Mouse (Mus musculus) induced T-regulatory cell, adult 2 months (primary cell): ENCODE measurements at regions not wholly inside any gene's neighbourhood (a gene's known extent, or its start where the extent isn't known, plus 50 kb on each side); places are given as distances from the start of the nearest gene placed in this dataset.
"Not testable (repeated sequence)": the region's sequence is repeated elsewhere in the genome, so short reads cannot be mapped to it uniquely, and the experiment has no call there.

ENCODE experiments used
- DNase-seq: peaks from one replicate; pipeline ENCODE4 v3.0.0-alpha.2; 2012; ENCODE audit warnings: low read depth

DNA sequence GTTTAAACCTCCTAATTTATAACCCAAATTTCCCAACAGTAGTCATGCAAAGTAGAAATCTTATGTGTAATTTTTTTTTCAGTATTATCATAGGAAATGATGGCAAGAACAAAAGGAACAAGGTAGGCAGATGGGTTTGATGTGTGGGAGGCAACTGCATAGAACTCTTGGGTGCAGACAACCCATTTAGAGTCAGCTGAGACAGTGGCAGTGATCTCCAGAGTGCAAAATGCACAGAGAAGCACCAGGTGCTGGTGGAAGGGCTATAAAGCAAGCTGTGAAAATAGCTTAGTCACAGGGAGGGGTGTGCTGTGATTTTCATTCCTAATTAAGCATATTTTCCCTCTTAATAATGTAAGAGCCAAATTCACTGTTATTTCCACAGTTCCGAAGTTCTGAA lies 130.5 kb downstream of the Car2 start:
- no peak for DNase-seq

DNA sequence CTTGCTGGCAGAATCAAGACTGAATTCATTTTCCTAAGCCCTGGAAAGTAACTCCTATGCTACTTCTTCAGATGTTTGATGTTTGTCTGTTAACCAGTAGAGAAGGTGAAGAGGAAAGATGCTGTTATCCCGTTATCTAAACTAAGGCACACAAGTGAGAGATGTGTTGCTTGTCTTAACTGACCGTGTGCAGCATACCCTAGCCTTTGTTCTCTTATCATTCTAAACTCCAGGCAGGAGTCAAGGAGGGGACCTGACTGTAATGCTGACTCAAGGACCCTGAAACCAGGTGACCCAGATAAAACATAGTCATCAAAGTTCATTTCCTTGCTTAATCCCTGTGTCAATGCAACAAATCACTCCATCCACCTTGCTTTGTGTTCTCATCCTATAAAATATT lies 136.7 kb downstream of the Car2 start:
- no peak for DNase-seq

DNA sequence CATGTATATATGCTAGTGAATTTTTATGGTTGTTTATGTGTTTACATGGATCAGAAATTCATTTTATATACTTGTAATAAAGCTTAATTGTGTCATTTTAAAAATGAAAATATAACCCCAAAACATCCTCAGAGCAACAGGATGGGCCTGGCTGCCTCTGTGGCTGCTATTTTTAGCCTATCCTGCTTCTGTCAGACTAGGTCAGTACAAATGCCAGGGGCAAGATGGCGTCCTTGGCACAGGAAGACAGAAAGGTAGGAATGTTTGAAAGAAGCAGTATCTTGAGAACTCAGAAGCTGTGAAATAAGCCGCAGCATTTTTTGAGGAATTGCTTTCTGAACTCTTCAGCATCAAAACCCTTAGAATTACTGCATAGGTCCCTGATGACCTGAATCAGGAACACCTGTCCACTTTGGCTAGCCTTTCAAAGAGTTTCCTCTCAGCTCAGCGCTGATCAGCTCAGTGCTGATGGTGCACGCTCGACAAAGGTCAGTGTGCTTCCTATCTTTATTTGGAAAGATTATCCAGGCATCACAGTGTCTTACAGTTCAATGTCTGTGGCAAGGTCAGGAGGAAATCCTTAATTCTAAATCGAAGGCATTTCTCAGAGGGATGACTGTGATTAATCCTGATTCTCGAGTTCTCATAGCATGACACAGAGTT lies 154.9 kb downstream of the Car2 start:
- no peak for DNase-seq

DNA sequence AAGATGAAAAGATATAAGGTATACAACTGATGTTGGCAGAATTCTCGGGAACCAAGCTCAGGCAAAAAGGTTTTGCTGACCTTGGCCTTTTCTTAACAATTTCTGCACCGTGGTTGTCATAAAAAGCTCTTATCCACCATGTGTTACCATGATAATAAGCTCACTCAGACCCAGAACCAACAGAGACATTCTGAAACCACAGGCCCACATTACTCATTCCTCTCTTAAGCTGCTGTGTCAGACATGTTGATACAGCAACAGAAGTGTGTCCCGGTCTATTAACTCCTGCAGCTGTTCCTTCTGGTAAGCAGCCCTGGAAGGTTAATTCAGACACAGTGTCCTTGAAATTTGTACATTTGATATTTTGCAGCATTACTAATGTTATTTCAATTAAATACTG lies 167.9 kb downstream of the Car2 start:
- DNase-seq, result no peak

DNA sequence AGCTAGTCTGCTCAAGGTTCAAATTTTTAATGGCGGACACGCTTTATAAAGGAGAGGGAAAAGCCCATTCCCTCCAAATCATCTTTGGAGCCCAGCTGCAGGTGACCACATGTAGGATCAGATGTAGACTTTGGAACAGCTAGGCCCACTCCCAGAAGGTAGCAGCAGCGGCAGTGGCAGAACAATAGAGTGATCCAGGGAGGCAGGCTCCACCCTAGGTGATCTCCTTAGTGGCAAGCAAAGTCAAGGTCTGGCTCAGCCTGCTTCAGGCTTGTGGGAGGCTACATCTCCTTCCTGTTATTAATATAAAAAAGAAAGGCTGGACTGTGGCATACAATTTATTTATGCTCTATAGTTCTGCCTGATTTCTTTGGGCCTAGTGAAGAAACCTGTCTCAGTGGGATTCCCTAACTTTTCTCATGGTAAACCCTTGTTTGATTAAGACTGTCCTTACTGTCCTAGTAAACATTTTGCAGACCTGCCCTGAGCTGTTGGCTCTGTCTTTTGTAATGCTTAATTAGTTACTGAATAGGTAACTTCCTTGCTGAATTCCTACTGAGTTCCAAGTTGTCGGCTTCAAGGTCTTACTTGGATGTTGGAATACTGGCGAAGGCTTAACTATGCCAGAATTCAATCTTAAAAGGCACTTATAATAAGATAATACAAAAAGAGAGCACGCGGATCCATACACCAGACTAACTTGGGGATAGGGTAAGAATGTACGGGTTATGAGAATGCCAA lies 169.6 kb downstream of the Car2 start:
- DNase-seq, result not testable (repeated sequence)

DNA sequence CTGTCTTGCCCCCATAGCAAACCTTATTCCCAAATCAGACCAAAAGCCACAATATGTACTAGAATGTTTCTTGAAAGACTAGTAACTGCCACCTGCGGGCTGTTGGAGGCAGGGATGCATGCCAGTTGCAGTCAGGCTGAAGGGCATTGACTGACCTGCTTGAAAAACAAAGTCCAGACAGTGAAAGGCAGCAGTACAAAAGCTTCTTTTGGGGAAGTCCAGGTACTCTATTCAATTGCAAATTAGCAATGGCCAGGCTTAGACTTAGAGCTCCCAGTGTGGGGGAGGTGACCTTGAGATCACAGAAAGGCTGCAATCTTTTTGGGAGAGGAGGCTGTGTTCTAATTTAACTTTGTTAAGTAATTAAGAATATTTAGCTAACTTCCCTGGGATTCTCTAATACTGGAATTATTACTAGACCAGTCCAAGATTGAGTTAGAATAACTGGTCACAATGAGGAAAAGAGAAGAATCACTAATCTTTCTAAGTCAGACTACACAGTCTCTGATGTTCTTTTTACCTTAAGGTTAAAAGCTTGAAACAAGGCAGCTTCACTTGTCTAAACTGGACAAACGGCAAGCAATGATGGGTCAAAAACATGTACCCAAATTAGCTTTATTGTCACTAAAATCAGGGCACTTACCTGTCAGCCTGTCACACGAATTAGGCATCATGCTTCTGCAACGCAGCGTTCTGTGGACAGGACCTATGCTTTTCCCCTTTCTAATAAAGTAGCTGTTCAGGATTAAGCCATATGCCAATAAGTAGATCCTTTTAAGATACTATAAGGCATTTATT lies 170.9 kb downstream of the Car2 start:
- DNase-seq, result not testable (repeated sequence)

DNA sequence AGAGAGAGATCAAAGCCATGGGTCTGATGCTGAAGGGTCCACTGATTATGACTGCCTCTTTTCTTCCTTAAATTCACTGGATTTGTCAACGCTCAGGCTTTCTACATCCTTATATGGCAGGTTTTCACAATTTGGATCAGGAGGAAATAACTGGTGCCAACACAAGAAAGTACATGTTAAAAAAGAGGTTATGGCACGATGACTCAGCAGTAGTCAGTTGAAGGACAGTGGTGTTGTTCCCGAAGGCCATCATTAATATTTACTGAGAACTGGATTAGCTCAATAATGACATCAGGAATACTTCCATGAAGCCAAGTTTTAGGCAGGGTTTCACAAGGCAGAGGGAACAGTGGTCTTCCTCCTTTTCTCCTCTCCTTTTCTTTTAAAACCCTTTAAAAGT lies 179.6 kb downstream of the Car2 start:
- DNase-seq, result no peak

DNA sequence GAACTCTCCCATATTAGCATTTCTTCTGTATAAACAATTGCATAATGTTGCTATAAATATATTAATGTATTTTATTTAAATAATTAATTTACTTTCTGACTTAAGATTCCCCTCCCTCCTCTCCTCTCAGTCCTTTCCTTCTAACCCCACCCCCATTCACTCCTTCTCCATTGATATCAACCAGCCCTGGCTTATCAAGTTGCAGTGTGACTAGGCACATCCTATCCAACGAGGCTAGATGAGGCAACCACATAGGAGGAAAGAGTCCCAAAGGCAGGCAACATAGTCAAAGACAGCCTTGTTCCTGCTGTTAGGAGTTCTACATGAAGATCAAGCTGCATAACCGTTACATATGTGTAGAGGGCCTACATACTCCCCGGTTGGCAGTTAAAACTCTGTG lies 182.2 kb downstream of the Car2 start:
- DNase-seq, result no peak

DNA sequence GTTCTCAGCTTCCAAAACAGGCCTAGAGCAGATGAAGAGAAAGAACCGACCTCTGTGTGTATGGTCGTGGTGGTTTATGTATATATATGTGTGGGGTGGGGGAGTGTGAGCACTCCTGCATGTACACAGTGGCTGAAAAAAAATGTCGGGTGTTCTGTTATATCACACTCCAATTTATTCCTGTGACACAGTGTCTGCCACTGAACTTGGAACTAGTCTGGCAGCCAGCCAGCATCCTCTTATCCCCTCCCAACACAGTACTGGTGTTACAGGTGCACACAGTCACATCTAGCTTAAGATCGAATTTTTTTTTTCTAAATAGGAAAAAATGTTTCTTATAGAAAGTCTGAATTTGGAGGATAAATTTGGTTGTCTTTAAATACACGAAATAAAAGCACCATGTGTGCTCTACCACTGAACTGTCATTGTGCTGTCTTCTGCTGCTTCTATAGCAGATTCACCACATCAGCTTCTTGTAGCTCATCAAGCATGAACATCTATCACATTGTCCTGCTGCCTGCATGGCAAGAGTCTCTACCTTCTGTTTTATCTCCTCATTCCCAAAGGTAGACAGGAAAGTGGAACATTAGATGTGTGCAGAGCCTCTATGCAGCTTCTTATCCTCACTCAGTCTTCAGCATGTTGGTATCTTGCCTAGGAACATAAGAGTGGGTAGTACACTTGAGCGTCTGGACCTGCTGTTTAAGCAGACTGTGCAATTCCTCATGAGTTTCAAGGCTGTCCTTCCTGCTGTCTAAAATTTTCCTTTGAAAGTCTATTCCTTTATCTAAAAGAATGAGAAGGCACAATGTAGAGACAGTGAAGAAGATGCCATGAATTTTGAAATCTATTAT lies 185.2 kb downstream of the Car2 start:
- no peak for DNase-seq

DNA sequence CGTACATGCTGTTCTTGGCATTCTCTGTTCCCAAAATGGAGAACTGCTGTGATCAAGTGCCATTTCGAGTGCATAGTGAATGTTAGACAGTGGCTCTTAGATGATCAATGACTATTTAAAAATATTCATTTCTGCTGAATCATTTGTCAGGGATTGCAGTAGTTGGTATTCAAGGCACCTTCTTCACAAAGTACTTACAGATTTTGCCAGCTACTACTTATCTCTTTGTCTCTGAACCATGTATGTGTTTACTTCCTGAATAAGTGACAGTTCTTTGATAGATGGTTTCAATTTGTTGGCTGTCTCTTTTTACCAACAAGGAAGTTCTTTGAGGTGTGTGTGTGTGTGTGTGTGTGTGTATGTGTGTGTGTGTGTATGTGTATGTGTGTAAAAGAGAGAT lies 187.3 kb downstream of the Car2 start:
- DNase-seq, result no peak

DNA sequence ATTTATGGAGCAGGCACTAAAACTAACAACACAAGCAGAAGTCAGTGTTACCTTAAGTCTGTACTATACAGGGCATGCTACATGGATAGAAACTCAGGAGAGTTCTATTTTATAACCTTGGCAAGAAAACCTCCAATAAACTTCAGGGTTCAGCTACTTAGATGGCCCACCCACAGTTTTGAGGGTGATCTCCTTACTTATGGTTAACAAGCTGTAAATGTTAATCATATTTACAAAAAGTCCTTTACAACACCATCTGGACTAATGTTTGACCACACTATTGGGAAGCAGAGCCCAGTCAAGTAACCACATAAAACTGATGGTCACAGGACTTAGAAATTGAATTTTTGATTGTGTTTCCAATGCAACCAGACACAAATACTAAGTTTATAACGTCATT lies 187.8 kb downstream of the Car2 start:
- DNase-seq, result no peak

DNA sequence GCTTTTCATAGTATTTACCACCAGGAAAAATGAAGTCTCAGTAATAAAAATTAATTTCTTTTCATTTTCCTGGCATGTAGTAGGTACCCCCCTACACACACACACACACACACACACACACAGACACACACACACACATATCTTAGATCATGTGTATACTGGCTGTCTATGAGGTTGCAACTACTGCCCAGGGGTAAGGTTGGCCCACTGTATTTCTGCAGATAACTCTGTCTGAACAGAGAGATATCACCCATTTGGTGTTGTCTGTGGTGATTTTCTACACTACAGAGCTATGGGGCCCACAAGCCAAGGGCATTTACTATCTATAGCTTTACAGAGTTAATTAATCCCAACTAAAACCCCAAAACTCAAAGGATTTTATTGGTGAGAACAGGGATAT lies 188.9 kb downstream of the Car2 start:
- DNase-seq, result no peak

DNA sequence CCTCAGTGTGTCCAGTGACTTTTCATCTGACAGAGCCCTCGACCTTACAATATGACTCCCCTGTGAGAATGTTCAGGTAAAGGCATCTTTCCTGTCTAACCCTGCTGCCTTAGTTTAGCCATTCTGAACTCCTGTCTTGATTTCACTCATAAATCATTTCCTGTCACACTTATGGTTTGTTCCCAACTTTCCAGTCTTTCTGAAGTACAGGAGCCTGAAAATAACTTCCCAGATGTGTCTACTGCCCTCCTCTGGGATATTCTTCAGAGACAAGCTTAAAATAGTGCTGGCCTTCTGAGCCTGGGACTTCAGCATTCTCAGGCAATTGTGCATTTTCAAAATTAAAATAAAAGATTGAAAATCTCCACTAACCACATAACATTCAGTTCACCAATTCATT lies 204.1 kb downstream of the Car2 start:
- no peak for DNase-seq

DNA sequence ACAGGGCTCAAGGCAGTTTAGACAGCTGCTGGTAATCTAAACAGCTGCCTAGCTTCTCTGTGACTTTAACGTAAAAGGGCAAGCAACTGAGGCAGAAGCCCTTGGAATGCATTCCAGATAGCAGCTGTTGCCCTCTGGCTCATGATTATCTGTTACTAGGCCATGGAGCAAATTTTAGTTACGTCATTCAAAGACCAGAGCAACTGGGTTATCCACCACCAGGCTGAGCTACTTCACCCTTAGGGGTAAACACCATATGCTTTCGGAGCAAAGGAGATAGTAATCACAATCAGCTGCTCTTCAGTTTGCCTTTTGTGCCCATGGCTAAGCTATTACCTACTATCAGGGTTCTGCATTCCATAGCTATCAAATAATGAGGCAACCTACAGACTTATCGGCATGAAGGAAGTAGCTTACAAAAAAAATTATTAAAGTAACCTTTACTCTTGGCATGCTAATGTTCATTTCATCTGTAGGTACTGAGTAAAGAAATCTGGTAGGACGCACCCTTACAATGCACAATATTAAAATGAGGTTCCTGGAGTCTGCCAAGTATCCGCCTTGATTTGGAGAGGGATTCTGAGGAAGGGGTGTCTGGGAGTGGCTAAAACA lies 212.2 kb downstream of the Car2 start:
- DNase-seq, result no peak

DNA sequence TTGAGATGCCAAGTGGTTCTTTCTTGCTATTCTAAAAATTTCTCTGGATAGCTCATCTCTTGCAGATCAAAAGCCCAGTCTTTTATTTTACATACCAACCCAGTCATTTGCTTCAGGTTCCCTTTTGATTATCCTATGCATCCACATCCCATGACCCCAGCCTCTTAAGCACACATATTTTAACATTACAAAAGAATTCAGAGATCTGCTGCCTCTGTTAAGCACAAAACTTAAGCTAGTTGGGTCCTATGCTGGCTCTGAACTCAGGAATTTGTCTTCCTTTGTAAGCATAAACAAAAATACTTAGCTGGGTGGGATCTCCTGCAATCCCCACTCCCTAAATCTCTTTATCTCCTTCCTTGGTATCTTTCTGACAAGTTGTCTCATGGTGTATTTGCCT lies 212.9 kb downstream of the Car2 start:
- no peak for DNase-seq

DNA sequence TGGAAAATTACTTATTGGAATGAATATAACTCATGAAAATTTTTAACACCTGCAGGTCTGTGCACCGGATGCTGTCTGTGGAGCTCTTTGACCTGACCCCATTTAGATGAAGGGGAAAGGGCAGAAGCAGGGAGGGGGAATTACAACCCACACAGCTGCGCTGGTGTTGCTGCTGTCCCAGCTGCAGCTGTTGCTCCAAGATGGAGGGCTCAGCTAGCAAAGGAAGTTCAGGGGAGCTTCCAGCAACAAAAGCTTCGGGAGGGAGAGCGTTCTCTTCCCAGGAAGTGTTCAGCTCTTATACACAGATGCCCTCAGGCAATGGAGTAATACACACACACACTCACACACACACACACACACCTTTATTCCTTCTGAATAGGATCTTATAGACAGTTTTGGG lies 219.6 kb downstream of the Car2 start:
- no peak for DNase-seq

DNA sequence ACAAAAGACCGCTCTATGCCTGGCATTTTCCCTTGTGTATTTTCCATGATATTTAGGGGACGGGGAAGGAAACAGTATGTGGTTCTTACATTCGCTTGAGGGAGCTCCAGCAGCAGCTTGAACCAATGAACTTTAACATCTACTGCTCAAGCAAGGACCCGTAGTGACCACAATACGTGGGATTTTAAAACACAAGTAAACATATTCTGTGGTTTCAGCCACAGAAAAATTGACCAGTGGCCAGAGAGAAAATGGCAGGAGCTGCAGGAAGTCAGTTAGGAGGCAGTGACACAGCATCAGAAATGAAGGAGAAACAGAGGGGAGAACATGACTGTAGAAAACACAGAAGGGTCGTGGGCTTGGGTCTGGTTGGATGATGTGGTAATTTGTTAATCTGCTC lies 220.2 kb downstream of the Car2 start:
- DNase-seq, result no peak

DNA sequence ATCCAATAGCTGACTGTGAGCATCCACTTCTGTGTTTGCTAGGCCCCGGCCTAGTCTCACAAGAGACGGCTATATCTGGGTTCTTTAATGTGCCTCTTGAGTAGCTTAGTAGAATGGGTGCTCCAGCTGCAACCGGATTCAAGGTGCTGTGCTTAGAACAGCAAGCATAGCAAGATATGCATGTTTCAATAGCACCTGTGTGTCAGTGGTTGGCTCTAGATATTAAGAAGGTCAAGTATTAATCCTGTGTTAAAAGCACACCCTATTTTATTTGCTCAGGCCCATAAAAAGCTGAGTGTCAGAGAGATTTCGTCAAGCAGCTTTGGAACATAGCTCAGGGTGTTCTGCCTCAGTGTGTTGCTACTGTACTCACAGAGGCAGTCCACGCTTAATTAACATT lies 221.2 kb downstream of the Car2 start:
- DNase-seq, result no peak

DNA sequence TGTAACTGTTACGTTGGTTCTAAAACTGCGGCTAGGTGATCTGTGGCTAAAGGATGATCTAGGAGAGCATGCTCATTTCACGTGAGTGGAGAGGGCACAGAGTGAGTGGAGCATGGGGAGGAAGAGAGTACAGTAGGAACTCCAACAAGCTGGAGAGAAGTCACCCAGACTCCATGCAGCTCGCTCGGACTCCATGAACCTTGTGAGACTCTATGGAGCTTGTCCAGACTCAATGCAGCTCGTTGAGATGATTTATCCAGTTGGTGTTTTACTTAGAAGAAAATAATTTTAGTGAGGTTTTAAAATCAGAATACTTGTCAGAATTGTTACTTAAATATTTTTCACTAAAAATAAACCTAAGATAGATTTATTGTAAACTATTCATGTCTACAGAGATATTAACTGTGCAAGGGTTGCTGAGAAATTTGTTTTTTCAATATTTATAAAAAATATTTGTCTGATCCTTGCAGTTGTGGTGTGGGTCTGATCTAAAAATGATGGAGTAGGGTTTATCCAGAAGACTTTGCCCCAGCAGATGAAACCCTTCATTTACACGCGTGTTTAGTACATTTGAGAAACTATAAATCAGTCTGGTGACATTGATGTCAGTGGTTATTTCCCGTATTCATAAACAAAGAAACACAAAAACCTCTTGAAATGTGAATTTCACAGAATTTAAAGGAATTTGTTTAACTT lies 222.3 kb downstream of the Car2 start:
- DNase-seq, result no peak

DNA sequence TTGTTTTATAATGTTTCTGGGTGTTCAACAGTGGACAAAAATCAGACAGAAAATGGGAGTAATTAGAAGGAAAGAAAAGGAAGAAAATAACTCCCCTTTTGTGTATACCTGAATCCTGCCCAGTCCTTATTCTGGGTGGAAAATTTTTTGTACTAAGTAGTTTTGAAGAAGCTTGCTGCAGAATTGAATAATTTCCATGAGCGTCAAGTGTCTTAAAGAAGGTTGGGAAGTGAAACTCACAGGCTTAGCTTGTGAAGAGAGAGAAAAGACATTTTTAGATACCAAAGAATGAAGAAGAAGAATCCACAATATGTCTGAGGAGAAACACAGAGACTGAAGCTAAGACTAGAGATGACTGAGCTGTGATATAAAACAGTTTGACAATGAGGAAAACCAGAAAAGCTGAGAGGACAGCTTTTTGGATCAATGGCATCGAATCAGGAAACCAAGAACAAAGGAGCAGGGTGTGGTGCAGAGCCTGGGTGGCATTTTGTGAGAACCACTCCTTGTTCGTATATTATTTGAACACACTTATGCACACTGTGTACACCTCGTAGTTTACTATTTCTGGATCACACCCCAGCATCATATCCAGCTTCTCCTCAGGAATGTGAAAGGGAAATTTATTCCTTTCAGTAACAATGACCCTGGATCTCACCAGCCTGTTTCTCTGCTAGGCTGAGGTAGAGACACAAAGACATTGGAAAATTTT lies 221.9 kb downstream of the Gm9733 start:
- DNase-seq, result no peak
